Mouse (Mus musculus) erythroblast, embryonic 14.5 days (primary cell): ENCODE results near the gene Vav3.

Experiments
- GATA1 ChIP-seq: IDR thresholded peaks from 2 replicates; pipeline ENCODE4 v1.6.1; 2012; ENCODE audit warnings: low read length, inconsistent platforms, mixed read lengths
- TAL1 ChIP-seq: IDR thresholded peaks from 3 replicates; pipeline ENCODE4 v1.6.1; 2012; ENCODE audit warnings: low read length, inconsistent platforms, mixed read lengths

DNA sequence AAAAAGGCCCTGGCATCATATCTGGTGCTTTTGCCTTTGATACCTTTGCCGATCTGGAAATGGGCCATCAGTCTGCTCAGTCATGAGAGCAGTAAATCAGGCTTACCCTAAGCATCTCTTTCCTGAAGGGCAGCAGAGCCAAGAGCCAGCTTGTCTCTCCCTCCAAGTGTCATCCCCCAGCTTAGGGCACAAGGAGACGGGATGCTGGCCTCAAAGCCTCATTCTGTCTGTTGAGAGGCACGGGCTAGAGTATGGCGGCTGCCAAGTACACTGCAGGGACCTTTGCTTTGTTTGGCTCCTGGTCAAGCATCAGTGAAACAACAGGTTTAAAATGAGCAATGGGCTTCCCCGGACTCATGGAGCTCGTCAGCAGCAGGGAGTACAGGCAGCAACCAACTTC is 41.6 kb upstream of the Vav3 start:
- no peak for TF ChIP-seq TAL1
- TF ChIP-seq GATA1: no peak
